Mouse (Mus musculus) cortical plate, adult 2 months (tissue): ENCODE measurements around the gene Spsb3.

ENCODE experiments used
- CTCF ChIP-seq: fragments of 200-500 bp; IDR thresholded peaks from 2 replicates; pipeline ENCODE4 v1.5.1; 2011; ENCODE audit warnings: mild to moderate bottlenecking, control low read depth, low read length; ENCODE audit not compliant: insufficient read depth; ENCODE audit errors: extremely low read depth
- POLR2A ChIP-seq: fragments of 200-500 bp; IDR thresholded peaks from 2 replicates; pipeline ENCODE4 v1.6.1; 2011; ENCODE audit warnings: mild to moderate bottlenecking, low read length, control low read depth; ENCODE audit not compliant: insufficient read depth; ENCODE audit errors: extremely low read depth

GRCm38 (mm10) chr17:24865776-24866175 lies 20.7 kb upstream of the Spsb3 start, which contains the start of gene Igfals:
- TF ChIP-seq CTCF (no peak), POLR2A (no peak)
